Mouse (Mus musculus) embryonic facial prominence, embryonic 12.5 days (tissue): ENCODE results near the gene Zfp787. TPM values are rescaled to one million over a fixed set of nuclear protein-coding genes. Genes with fewer than 3 reads are reported as not detected.
A peak's percentile ranks its signal among the peaks of the same experiment; 100 is the strongest.

Experiments
- ATAC-seq: fragments of 200-750 bp; cut with Nextera tagmentation; 2 replicates; pipeline ENCODE4 v1.8.0; 2017; ENCODE audit not compliant: insufficient number of reproducible peaks, insufficient read depth, low FRiP score, low TSS enrichment
- H3K27ac ChIP-seq: fragments of 300-500 bp; sonication (generic); 2 replicates; pipeline ENCODE4 v1.5.1; 2016; ENCODE audit warnings: mild to moderate bottlenecking
- H3K27me3 ChIP-seq: fragments of 300-500 bp; sonication (generic); 2 replicates; pipeline ENCODE4 v1.6.1; 2016; ENCODE audit warnings: mild to moderate bottlenecking, moderate library complexity
- H3K36me3 ChIP-seq: fragments of 300-500 bp; sonication (generic); 2 replicates; pipeline ENCODE4 v1.6.1; 2016; ENCODE audit warnings: mild to moderate bottlenecking
- H3K4me1 ChIP-seq: fragments of 300-500 bp; sonication (generic); 2 replicates; pipeline ENCODE4 v1.6.1; 2016
- H3K4me2 ChIP-seq: fragments of 300-500 bp; sonication (generic); replicated peaks from 2 replicates; pipeline ENCODE4 v1.6.1; 2016; ENCODE audit warnings: mild to moderate bottlenecking, moderate library complexity
- H3K4me3 ChIP-seq: fragments of 300-500 bp; sonication (generic); 2 replicates; pipeline ENCODE4 v1.5.1; 2016; ENCODE audit warnings: mild to moderate bottlenecking
- H3K9ac ChIP-seq: fragments of 300-500 bp; sonication (generic); 2 replicates; pipeline ENCODE4 v1.6.1; 2016; ENCODE audit warnings: mild to moderate bottlenecking, moderate library complexity
- H3K9me3 ChIP-seq: fragments of 300-500 bp; sonication (generic); 2 replicates; pipeline ENCODE4 v1.6.1; 2016; ENCODE audit warnings: mild to moderate bottlenecking, moderate library complexity
- WGBS: fragments of 180-500 bp; shearing (Covaris S2); methylation state at CpG from one replicate; pipeline ENCODE4 v1.1.7; 2016; 5-methylcytosine and 5-hydroxymethylcytosine counted together
- polyA plus RNA-seq: library from polyadenylated mRNA; unstranded; fragments of >200 nt; fragmentation: Nextera tagmentation; extraction: Ambion mirVana; gene quantifications from 2 replicates; pipeline ENCODE4 v1.2.1, GENCODE M21; 2016

The Zfp787 gene
- polyA plus RNA-seq: 31.9 and 33.8 TPM in 2 replicates

DNA sequence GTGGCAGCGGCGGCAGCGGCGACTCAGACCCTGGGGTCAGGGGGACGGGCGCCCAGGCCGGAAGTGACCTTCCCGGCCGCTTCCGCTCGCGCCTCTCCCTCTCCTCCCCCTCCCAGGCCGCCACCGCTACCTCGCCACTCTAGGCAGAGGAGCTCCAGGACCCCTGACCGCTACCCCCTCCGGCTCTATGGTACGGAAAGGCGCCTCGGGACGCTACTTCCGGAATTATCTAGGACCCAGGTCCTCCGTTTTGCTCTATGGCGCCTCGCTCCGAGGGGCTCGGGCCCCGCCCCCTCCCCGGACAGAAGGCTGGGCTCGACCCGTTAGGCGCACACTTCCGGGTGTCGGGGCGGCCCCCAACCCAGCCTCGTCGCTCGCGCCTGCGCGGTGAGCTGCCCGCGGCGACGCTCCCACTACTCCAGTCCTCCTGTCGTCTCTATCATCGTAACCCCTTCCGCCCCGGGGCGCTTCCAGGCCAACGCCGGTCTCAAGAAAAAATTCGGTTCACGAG, at the start of gene Zfp787:
Gene Zfp787 (minus strand): TSS at position 97 of the 511 bp plus-strand sequence.
- WGBS: under 1% methylated on average over 53 of the region's 54 CpGs
- Histone ChIP-seq H3K4me2 (peak within 1 kb of the TSS; percentile 94), H3K36me3 (no peaks in the 10 kb centered on the region), H3K4me3 (peak within 1 kb of the TSS; percentile 83), H3K4me1 (peaks cover 14% of the 10 kb centered on the region), H3K9ac (peak within 1 kb of the TSS; percentile 95), H3K27me3 (no peaks in the 10 kb centered on the region), H3K27ac (peak within 1 kb of the TSS; percentile 91), H3K9me3 (no peaks in the 10 kb centered on the region)
- peak; percentile 98 for ATAC-seq

DNA sequence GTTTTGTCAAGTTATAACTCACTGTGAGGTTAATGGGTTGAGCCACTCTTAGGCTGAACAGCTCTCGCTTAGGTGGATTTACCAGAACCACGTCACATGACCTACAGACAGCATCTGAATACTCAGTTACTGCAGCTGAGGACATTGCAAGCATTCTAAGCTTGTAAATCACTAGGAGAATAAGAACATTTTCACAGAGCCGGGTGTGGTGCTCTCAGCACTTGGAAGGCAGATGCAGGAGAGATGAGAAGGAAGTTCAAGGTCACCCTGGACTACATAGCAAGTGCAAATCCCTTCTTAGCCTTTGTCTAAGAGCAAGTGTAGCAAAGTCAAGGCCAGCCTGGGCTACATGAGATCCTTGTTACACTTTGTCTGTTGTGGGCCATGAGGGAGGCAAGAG, 48.4 kb upstream of the Zfp787 start:
- Histone ChIP-seq H3K4me3 (no peak overlapping the region), H3K9me3 (peaks cover 5% of the 10 kb centered on the region; the same call in 1 of the 2 replicates), H3K36me3 (no peaks in the 10 kb centered on the region), H3K27me3 (no peaks in the 10 kb centered on the region), H3K9ac (no peak overlapping the region), H3K4me1 (no peaks in the 10 kb centered on the region), H3K27ac (no peak overlapping the region), H3K4me2 (no peak overlapping the region)
- WGBS: 71% methylated on average over 3 of the region's 3 CpGs
- ATAC-seq: no peak

DNA sequence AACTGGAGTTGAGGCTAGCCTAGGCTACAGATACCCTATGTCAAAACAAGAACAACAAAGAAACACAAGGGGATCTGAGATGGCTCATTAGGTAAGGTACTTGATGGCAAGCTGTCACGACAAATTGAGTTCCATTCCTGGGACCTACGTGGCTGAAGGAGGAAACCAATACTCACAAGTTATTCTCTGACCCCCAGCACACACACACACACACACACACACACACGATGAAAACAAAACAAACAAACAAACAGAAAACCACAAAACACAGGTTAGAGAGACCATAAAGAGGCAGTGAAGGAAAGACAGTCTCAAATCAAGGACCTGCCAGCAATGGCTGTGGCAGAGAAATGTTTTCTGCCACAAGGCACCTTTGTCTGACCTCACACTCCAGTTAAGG, 41.0 kb upstream of the Zfp787 start, which contains the start of gene Galp:
Gene Galp (plus strand): TSS at position 301 of the 400 bp plus-strand sequence.
- ATAC-seq: no peak
- no peak within 1 kb of the TSS for H3K9ac ChIP-seq
- peaks cover 5% of the 10 kb centered on the region; the same call in 1 of the 2 replicates for H3K9me3 ChIP-seq
- H3K4me3 ChIP-seq: no peak within 1 kb of the TSS
- 63% methylated on average over 3 of the region's 3 CpGs for WGBS
- H3K27ac ChIP-seq: no peak within 1 kb of the TSS
- no peaks in the 10 kb centered on the region for H3K4me1 ChIP-seq
- H3K36me3 ChIP-seq: no peaks in the 10 kb centered on the region
- no peak within 1 kb of the TSS for H3K4me2 ChIP-seq
- no peaks in the 10 kb centered on the region for H3K27me3 ChIP-seq

DNA sequence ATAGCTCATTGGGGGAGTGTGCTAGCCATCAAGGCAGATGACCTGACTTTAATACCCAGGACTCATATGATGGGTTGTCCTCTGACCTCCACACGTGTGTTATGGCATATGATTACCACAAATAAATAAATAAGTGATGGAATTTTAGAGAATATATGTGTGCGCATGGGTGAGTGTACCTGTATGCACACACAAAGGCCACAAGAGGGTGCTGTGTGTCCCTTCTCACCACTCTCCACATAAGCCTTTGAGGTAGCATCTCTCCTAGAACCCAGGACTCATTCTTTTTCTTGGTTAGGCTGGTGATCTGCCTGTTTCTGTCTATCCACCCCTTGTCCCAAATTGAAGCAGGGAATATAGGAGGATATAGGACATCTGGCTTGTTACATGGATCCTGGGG, 40.0 kb upstream of the Zfp787 start:
- ATAC-seq: no peak
- Histone ChIP-seq H3K27me3 (no peaks in the 10 kb centered on the region), H3K27ac (no peak overlapping the region), H3K9ac (no peak overlapping the region), H3K4me3 (no peak overlapping the region), H3K36me3 (no peaks in the 10 kb centered on the region), H3K4me1 (no peaks in the 10 kb centered on the region), H3K9me3 (peaks cover 5% of the 10 kb centered on the region; the same call in 1 of the 2 replicates), H3K4me2 (no peak overlapping the region)
- WGBS: 49% methylated on average over 2 of the region's 2 CpGs

DNA sequence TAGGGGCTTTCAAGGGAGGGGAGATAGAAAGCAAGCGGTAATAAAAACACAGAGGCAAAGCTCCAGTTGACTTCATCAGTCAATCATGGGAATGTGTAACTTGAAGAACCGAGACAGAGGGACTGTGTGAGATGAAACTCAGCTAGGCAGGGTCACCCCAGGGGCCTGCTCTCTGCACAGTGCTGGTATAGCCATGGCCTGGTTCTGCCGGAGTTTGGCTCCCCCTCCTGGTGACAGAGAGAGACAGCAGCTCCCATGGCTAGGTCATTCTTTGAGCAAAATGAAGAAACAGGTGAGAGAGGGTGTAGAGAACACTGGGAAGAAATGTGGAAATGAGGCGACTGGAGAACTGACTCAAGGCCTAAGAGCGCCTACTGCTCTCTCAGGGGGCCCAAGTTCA, 38.3 kb upstream of the Zfp787 start:
- Histone ChIP-seq H3K9me3 (no peaks in the 10 kb centered on the region), H3K27ac (no peak overlapping the region), H3K9ac (no peak overlapping the region), H3K36me3 (peaks cover 13% of the 10 kb centered on the region), H3K4me3 (no peak overlapping the region), H3K4me2 (no peak overlapping the region), H3K27me3 (peaks cover 3% of the 10 kb centered on the region; the same call in 1 of the 2 replicates), H3K4me1 (no peaks in the 10 kb centered on the region)
- peak; percentile 85; the same call in 1 of the 2 replicates for ATAC-seq
- WGBS: 23% methylated on average over 5 of the region's 5 CpGs

DNA sequence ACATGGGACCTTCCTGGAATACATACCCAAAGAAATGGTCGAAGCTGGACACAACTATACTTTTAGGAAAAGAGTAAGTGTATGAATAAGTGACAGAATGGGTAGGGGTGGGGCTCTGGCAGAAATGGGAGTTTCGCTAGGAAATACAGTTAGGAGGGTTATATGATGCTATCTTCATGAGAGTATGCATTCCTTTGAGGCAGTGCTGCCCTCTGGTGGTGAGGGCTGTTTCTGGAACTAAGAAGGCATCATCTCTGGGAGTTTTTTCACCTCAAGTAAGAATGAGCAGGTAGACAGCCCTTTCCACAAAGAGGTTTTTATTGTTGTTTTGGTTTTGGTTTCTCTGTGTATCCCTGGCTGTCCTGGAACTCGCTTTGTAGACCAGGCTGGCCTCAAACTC, 35.6 kb upstream of the Zfp787 start:
- no peaks in the 10 kb centered on the region for H3K9me3 ChIP-seq
- H3K36me3 ChIP-seq: peaks cover 39% of the 10 kb centered on the region
- no peaks in the 10 kb centered on the region for H3K4me1 ChIP-seq
- H3K4me2 ChIP-seq: no peak overlapping the region
- H3K9ac ChIP-seq: no peak overlapping the region
- no peak overlapping the region for H3K4me3 ChIP-seq
- H3K27ac ChIP-seq: no peak overlapping the region
- WGBS: 39% methylated on average over 3 of the region's 3 CpGs
- no peak for ATAC-seq
- H3K27me3 ChIP-seq: peaks cover 5% of the 10 kb centered on the region; the same call in 1 of the 2 replicates

DNA sequence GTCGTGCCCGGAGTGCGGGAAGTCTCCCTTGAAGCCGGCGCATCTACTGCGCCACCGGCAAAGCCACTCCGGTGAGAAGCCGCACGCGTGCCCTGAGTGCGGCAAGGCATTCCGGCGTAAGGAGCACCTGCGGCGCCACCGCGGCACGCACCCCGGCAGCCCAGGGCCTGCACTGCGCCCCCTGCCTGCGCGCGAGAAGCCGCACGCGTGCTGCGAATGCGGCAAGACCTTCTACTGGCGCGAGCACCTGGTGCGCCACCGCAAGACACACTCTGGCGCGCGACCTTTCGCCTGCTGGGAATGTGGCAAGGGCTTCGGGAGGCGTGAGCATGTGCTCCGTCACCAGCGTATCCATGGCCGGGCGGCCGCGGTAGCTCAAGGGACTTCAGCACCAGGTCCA, 33.7 kb upstream of the Zfp787 start:
- H3K4me2 ChIP-seq: no peak overlapping the region
- no peak overlapping the region for H3K4me3 ChIP-seq
- H3K27me3 ChIP-seq: peaks cover 5% of the 10 kb centered on the region; the same call in 1 of the 2 replicates
- H3K9ac ChIP-seq: no peak overlapping the region
- H3K36me3 ChIP-seq: peaks cover 55% of the 10 kb centered on the region
- ATAC-seq: no peak
- H3K27ac ChIP-seq: no peak overlapping the region
- no peaks in the 10 kb centered on the region for H3K4me1 ChIP-seq
- 27% methylated on average over 45 of the region's 45 CpGs for WGBS
- no peaks in the 10 kb centered on the region for H3K9me3 ChIP-seq

DNA sequence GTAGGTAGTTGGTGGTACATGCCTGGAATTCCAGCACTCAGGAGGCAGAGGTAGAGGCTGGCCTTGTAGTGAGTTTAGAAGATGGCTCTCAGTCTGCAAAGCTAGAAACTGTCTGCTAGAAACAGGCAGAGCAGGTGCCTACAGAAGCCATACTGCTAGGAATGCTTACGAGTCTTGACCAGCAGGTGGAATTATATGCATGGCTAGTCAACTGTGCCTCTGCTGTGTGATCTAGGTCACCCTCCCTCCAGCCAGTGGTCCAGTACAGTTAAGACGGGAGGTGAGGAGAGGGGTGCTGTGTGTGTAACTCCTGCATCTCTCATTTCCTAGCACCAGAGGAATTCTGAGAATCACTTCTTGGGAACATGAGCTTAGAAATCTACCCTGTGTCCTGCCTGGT, 31.0 kb upstream of the Zfp787 start:
- peaks cover 73% of the 10 kb centered on the region for H3K36me3 ChIP-seq

DNA sequence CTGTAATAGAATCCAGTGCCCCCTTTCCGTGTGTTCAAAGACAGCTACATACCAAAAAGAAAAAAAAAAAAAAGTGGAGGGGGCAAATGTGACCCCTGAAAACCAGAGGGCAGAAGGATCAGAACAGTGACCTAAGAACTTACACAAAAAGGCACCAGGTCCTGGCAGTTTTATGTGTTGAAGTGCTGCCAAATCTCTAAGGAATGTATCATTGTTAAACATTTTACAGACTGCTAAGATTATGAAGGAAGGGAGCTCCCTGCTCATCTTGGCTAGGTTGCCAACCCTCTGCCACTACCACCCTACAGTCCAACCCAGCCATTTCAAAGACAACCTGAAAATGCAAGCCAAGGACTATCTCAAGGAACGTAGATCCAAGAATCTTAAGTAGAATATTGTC, 30.4 kb upstream of the Zfp787 start:
- Histone ChIP-seq H3K27me3 (peaks cover 5% of the 10 kb centered on the region; the same call in 1 of the 2 replicates), H3K4me3 (no peak overlapping the region), H3K36me3 (peaks cover 73% of the 10 kb centered on the region), H3K4me2 (no peak overlapping the region), H3K27ac (no peak overlapping the region), H3K4me1 (no peaks in the 10 kb centered on the region), H3K9ac (no peak overlapping the region), H3K9me3 (no peaks in the 10 kb centered on the region)
- no peak for ATAC-seq
- 92% methylated on average over 2 of the region's 2 CpGs for WGBS

More for the DNA sequence above, 31.0 kb upstream of the Zfp787 start:
- H3K4me2 ChIP-seq: no peak overlapping the region
- ATAC-seq: no peak
- H3K9me3 ChIP-seq: no peaks in the 10 kb centered on the region
- no peak overlapping the region for H3K4me3 ChIP-seq
- peaks cover 5% of the 10 kb centered on the region; the same call in 1 of the 2 replicates for H3K27me3 ChIP-seq
- no peaks in the 10 kb centered on the region for H3K4me1 ChIP-seq
- WGBS: 85% methylated on average over 2 of the region's 2 CpGs
- no peak overlapping the region for H3K27ac ChIP-seq
- no peak overlapping the region for H3K9ac ChIP-seq

DNA sequence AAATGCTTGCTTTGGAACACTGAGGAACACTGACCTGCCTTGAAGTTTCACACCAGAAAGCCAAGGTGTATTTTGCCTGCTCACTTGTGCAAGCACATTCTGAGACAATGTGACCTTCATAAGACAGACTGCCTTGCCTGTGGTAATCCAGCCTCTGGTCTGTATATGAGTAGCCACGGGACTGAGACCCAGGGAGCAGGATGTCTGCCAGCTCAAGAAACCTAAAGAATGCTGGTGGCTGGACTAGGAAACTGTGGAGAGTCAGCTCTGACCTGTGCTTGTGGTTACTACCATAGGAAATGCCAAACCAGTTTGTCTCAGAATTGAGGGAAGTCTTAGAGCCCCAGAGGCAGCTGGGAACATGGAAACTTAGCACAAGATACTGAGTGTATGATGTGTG, 29.6 kb upstream of the Zfp787 start:
- H3K4me1 ChIP-seq: no peaks in the 10 kb centered on the region
- H3K4me3 ChIP-seq: no peak overlapping the region
- no peaks in the 10 kb centered on the region for H3K9me3 ChIP-seq
- peaks cover 5% of the 10 kb centered on the region; the same call in 1 of the 2 replicates for H3K27me3 ChIP-seq
- H3K36me3 ChIP-seq: peaks cover 74% of the 10 kb centered on the region
- H3K4me2 ChIP-seq: no peak overlapping the region
- H3K27ac ChIP-seq: no peak overlapping the region
- no peak overlapping the region for H3K9ac ChIP-seq
- WGBS: 88% methylated on average over 1 of the region's 1 CpGs
- no peak for ATAC-seq

DNA sequence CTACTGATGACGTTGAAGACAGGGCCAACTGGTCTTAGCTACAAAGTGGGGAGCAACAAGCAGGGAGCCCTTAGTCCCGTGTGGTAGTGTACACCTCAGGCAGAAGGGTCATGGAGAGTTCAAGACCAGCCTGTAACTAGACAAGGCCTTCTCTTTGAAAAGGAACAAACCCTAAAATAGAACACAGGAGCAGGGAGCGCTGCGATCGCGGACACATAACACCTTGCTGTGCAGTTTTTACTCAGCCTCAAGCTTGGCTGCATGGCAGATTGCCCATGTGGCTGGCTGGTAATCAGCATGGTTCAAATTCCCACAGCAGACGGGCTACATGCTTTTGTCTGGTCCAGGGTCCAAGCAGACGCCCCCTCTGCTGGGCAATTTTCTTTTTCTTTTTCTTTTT, 28.7 kb upstream of the Zfp787 start:
- H3K36me3 ChIP-seq: peaks cover 73% of the 10 kb centered on the region
- no peak for ATAC-seq

DNA sequence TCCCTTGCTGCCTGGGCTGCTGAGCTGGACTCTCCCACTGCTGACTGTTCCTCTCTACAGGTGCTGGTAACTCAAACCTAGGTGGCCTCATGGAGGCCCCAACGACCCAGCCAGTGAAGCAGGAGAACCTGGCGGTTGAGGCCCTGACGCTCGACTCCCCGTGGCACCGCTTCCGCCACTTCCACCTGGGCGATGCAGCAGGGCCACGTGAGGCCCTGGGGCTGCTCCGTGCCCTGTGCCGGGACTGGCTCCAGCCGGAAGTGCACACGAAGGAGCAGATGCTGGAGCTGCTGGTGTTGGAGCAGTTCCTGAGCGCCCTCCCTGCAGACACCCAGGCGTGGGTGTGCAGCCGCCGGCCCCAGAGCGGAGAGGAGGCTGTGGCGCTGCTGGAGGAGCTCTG, 28.0 kb upstream of the Zfp787 start:
- 94% methylated on average over 19 of the region's 19 CpGs for WGBS
- Histone ChIP-seq H3K9me3 (no peaks in the 10 kb centered on the region), H3K4me3 (no peak overlapping the region), H3K27me3 (no peaks in the 10 kb centered on the region), H3K9ac (no peak overlapping the region), H3K4me1 (no peaks in the 10 kb centered on the region), H3K36me3 (peaks cover 70% of the 10 kb centered on the region), H3K27ac (no peak overlapping the region), H3K4me2 (no peak overlapping the region)
- ATAC-seq: no peak

More for the DNA sequence above, 28.7 kb upstream of the Zfp787 start:
- no peaks in the 10 kb centered on the region for H3K9me3 ChIP-seq
- WGBS: 86% methylated on average over 8 of the region's 8 CpGs
- no peak overlapping the region for H3K4me3 ChIP-seq
- no peaks in the 10 kb centered on the region for H3K4me1 ChIP-seq
- no peak overlapping the region for H3K27ac ChIP-seq
- peaks cover 5% of the 10 kb centered on the region; the same call in 1 of the 2 replicates for H3K27me3 ChIP-seq
- H3K4me2 ChIP-seq: no peak overlapping the region
- no peak overlapping the region for H3K9ac ChIP-seq
